Mouse (Mus musculus): ENCODE data around the gene Erich2.

GRCm38 (mm10) chr2:70509021-70509632 is 508 bp downstream of the Erich2 start:
- no peak for TF ChIP-seq CTCF (IDR thresholded peaks at IDR 0.05 in 2 of 3, conservative IDR thresholded peaks at IDR 0.05 in 1 of 3; ENCODE audit: control insufficient read depth in 1 of 3, insufficient read depth in 1 of 3, low read depth in 2 of 3, low read length in 3 of 3, poor library complexity in 1 of 3, severe bottlenecking in 1 of 3)
- TF ChIP-seq TAL1 (IDR thresholded peaks at IDR 0.05; ENCODE audit: low read length), result no peak
- TF ChIP-seq USF1 (IDR thresholded peaks at IDR 0.05; ENCODE audit: low read depth, low read length), result no peak
